Mouse (Mus musculus): ENCODE measurements around the gene Npy4r.

Npy4r gene

GRCm38 (mm10) chr14:34152342-34152741, at the start of gene Npy4r:
Gene Npy4r (minus strand): TSS chr14:34152489.
- in situ Hi-C loops (cut with MboI; ENCODE audit: low sequenced_read_pairs): no loop called here

DNA sequence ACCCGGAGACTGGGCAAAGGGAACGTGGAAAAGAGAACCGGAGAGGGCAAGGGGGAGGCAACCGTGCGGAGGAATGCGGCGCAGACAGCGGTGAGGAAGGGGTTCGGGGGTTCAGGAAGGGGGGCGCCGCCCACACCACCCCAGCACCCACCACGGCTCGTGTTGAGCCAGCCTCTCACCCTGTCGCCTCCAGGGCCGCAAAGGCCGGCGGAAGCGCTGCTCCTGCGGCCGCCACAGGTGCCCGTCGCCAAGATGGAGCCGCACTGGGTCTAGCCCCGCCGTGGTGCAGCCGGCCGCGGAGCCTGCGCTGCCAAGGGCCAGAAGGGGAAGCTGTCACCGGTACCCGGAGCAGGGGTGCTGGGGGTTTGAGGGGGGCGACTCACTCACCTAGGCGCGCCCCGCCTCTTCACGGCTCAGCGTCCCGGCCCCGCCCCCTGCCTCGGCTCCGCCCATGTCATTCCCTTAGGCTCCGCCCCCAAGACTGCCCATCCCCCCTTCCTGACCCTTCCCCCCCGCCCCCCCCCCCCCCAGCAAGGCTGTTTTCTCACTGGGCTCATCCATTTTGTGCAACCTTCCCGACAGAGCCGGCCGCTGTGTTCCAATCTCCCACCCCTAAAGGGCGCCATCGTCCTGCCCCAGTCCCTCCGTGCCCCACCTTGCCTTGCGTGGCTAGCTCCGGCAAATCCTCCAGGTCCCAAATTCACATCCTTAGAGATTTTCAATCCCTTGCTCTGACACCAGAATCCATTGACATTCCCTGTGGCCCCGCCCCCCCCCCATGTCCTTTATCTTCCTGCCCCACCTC, 49.1 kb upstream of the Npy4r start, which contains the start of gene Gprin2:
TSS of gene Gprin2 (minus strand) at position 423 of the 805 bp plus-strand sequence.
- in situ Hi-C loops (cut with MboI; ENCODE audit: low sequenced_read_pairs): no loop called here

GRCm38 (mm10) chr14:34200738-34201230, 48.5 kb upstream of the Npy4r start:
- in situ Hi-C loops (cut with MboI; ENCODE audit: low sequenced_read_pairs): no loop called here

DNA sequence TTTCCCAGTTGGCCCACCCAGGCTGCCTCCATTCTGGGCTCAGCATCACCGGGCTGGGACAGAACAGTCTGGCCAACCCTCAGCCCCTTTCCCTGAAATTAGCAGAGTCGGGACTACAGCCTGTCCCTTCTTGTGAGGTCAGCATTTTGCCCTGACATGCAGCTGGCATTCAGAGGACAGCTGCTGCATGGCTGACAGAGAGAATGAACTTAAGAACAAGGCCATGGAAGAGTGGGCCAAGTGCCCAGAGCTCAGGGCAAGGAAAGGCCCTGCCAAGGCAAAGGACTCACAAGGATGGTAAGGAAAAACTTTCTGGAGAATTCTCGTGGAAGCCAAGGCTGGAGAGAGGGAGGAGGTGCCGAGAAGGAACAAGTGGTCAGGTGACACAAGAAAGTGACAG, 44.4 kb upstream of the Npy4r start:
- in situ Hi-C loops (cut with MboI; ENCODE audit: low sequenced_read_pairs): no loop called here

- in situ Hi-C loops (cut with MboI; ENCODE audit: low sequenced_read_pairs): no loop called here
Measured at GRCm38 (mm10) chr14:34195466-34195865, 43.2 kb upstream of the Npy4r start.

GRCm38 (mm10) chr14:34193879-34194278, 41.6 kb upstream of the Npy4r start:
- in situ Hi-C loops (cut with MboI; ENCODE audit: low sequenced_read_pairs): no loop called here

DNA sequence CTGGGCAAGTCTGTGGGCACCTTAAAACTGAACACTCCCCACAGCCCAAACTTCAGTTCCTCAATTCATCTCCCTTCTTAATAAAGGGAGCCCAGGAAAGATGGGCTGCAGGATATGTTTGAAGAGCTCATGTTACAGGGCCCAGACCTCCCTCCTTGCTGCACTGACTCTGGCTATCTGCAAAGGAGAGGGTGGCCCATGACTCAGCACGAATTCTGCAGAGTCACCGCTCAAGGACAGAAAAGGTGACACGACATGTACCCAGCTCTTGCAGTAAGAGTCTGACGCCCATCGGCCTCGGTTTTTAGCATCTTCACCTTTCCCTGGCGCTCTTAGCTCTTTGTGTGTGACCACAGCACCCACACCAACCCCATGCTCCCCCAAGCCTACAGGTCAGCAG, 38.1 kb upstream of the Npy4r start:
- in situ Hi-C loops (cut with MboI; ENCODE audit: low sequenced_read_pairs): no loop called here

DNA sequence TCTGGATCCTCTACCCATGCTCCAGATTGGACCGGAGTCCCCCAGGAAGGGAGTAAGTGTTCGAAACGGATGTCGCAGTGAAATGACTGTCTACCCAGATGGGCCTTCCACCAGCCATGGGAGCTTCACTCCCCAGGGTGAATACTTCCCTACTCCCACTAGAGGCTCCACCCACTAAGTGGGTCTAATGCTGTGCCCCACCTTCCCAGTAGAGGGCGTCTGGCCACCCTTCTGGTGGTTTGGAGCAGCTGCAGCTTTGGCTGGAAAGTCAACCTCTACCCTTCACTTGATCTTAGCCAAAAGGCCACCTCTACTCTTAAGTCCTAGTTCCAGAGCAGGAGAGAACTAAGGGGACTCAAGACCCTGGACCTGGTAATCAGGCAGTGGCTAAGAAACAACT, 36.3 kb upstream of the Npy4r start:
- in situ Hi-C loops (cut with MboI; ENCODE audit: low sequenced_read_pairs): no loop called here

DNA sequence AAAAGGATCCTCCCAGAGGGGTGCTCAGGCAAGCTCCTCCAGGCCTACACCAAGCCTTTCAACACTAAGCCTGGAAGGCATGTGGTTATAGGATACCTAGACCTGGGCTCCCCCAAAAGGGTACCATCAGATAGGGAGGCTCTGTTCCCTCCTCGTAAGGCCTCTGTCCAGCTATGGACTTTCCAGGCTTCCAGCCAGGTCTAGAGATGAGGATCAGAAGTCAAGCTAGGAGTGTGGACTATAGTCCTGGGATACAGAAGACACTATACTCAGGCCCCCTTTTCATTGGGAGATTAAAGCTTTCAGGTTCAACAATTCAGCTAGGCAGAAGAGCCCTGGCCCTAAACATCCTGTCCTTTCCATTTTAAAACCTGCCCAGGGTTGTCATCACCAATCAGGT, 30.8 kb upstream of the Npy4r start:
- in situ Hi-C loops (cut with MboI; ENCODE audit: low sequenced_read_pairs): no loop called here

DNA sequence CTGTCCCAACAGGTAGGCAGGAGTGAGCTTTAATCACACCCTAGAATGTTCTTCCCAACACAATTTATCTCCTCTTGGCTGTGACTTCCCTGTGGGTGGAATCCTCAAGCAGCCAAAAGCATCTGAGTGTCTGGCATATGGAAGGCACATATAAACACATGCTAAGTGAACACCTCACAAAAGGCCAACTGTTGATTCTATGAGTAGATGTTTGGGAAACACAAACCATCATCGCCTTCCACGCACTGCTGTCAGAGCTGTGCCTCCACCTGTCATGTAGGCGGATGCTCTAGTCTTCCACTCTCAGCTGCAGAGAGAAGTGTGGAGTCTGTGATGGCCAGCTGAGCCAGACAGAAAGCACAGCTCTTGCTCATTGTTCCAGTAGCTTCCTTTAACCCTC, 27.1 kb upstream of the Npy4r start:
- in situ Hi-C loops (cut with MboI; ENCODE audit: low sequenced_read_pairs): no loop called here

DNA sequence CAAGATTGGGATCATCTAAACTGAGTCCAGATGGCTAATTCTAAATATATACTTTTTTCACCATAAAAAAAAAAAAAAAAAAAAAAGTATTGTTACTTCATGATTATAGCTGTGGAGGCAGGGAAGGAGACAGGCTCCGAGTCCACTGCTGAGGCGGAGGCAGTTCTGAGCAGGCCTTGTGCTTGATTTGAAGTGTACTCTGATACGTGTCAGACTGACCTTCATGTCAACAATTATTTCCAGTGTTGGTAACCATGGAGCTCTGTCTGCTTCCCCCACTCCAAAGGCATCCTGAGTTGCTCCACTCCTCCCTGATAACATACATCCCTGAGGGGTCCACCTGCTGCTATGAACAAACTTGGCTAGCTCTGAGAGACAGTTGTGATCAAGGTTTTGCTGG, 18.8 kb upstream of the Npy4r start:
- in situ Hi-C loops (cut with MboI; ENCODE audit: low sequenced_read_pairs): no loop called here

GRCm38 (mm10) chr14:34155752-34156151, 3.5 kb upstream of the Npy4r start:
- in situ Hi-C loops (cut with MboI; ENCODE audit: low sequenced_read_pairs): no loop called here

DNA sequence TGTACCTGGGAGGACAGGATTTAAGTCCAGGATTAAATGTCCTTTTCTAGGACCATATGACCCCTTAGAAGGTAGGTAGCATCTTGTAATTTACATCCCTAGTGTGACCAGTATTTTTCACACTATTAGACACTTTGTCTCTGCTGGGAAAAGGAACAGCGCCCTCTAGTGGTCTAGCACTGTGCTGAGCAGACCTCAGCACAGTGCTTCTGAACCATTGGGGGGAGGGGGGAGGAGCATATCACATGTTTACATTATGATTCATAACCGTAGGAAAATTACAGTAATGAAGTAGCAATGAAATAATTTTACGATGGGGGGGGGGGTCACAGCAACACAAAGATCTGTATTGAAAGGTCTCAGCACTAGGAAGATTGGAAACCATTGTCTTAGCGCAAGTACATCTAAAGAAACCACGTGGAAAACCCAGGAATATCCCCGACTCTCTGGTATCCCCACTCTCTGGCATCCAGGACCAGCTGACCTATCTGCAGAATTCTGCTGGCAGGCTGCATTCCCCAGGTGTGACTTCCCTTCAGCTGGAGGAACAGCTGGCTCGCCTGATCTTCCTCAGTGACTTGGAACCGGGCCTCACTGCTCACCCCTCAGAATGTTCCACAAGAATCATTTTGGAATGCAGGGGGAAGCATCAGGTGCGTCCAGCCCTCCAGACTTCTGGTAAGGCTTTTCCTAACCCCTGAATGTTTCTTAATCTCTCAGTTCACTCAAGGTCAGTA, 2.5 kb upstream of the Npy4r start:
- in situ Hi-C loops (cut with MboI; ENCODE audit: low sequenced_read_pairs): no loop called here

DNA sequence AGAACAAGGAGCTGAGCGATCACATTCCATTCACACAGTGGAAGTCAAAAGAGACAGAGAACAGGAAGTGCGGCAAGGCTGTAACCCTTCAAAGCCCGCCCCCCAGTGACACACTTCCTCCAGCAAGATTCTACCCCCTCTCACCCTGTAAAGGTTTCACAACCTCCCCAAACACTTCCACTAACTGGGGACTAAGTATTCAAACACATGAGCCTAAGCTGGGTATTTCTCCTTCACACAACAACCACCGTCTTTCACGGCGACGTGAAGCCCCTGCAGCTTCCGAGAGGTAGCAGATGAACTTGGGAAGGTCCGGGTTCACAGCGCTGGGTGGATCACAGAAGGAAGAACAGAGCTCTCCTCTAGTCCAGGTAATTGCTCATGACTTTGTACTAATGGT, 9.4 kb downstream of the Npy4r start:
- in situ Hi-C loops (cut with MboI; ENCODE audit: low sequenced_read_pairs): no loop called here

GRCm38 (mm10) chr14:34142316-34142715, 10.0 kb downstream of the Npy4r start:
- in situ Hi-C loops (cut with MboI; ENCODE audit: low sequenced_read_pairs): no loop called here

DNA sequence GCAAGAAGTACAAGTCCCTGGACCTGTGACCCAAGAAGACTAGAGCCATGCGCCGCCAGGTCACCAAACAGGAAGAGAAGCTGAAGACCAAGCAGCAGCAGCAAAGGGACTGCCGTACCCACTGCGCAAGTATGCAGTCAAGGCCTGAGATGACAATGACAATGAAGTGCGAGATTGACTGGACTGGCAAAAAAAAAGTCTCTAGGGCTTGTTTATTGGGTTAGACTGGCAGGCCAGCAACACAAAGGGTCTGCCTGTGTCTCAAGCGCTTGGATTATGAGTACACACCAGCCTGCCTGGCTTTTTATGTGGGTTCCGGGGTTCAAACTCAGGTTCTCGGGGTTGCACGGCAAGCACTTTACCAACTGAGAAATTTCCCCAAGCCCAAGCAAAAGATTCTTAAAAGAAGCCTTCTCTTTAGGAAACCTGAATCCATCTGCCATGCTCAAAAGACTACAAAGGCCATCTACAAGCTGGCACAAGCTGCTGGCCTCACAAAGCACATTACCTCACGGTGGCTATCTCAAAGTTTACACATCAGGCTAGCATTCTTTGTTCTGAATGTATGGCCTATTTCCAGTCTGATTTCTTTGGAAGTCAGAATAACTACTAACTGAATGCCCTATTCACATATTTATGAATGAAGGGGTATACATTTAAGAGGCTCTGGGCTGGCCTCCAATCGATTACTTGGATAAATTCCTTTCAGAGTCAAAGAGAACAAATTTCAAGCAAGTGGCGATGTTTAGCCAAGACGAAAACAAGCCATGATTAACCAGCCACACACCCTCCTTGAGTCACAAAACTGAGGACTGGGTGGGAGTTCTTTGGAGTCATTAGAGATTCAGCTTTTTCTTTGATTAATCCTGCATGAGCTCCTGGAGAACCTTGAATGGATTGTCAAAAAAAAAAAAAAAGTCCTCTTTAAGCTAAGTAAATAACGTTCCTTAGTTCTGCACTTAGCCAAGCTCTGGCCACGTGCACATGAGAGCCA, 12.3 kb downstream of the Npy4r start:
- in situ Hi-C loops (cut with MboI; ENCODE audit: low sequenced_read_pairs): no loop called here

DNA sequence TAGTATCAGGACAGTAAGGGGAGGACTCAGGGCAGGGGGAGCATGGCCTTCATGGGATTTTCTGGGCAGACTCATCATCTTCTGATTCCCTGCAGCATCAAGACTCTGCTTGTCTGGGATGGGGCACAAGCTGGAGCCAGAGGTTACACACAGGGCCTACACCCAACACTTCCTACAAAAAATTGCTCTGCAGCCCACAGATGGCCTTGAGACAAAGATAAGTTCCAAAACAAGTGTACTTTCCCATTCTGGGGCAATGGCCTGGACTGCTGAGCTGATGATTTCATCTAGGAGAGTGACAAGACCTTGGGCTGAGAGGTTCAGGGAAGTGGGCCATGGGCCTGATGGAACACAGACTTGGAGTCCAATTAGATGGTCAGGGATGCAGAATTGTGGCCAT, 16.9 kb downstream of the Npy4r start:
- in situ Hi-C loops (cut with MboI; ENCODE audit: low sequenced_read_pairs): no loop called here

- in situ Hi-C loops (cut with MboI; ENCODE audit: low sequenced_read_pairs): no loop called here
Measured at GRCm38 (mm10) chr14:34131216-34131615, 21.1 kb downstream of the Npy4r start.

DNA sequence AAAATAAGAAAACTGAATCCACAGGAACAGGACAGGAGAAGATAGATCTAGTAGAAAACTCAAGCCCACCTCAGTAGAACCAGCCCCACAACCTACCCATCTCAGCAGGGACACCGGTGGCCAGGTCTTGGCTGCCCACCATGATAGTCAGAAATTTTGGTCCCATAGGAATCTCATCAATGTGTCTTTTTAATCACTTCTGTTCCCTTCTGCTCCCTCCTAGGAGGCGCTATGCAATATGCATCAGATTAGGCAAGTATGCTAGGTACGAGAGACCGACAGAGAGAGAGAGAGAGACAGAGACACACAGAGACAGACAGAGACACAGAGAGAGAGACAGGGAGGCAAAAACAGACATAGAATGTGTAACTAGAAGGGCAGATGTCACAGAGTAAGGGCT, 30.6 kb downstream of the Npy4r start:
- in situ Hi-C loops (cut with MboI; ENCODE audit: low sequenced_read_pairs): no loop called here

- in situ Hi-C loops (cut with MboI; ENCODE audit: low sequenced_read_pairs): no loop called here
Measured at GRCm38 (mm10) chr14:34120923-34121351, 31.4 kb downstream of the Npy4r start.

Measured in CH12F3 (cell line).